Mouse (Mus musculus): Measurements from ENCODE around the gene Glis1. TPM values are rescaled to one million over a fixed set of nuclear protein-coding genes. Genes with fewer than 3 reads are reported as not detected.

Gene Glis1
- polyA plus RNA-seq, 1 experiment from 2014 or later: 2.5 TPM

- Histone ChIP-seq H3K4me1 (no peaks in the 10 kb centered on the region), H3K27me3 (replicated peaks) (no peaks in the 10 kb centered on the region), H3K27ac (no peak overlapping the region), H3K4me3 (no peak overlapping the region), H3K9ac (no peak overlapping the region), H3K9me3 (no peaks in the 10 kb centered on the region), H3K36me3 (replicated peaks) (no peaks in the 10 kb centered on the region), H3K4me2 (no peak overlapping the region)
- ATAC-seq (replicated peaks): no peak
- WGBS: 89% methylated on average over 17 of the region's 17 CpGs
These were observed 24.5 kb downstream of the Glis1 start for GRCm38 (mm10) chr4:107458907-107459306.

DNA sequence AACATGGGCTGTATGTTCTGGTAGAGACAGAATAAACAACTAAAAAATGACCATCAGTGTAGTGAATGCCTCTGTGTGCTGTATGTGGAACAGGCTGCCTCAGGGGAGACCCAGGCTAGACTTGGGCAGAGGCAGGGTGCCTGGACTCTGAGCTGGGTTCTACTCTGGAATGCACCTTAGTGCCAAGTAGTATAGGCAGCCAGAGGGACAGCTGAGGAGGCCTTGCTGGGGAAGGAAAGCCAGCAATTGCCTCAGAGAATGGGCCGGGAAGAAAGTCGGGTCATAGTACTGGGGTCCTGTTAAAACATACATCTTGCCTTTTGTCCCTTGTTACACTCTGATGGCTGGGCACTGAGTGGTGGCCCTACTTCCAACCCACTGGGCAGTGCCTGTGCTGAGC is 25.1 kb downstream of the Glis1 start:
- Histone ChIP-seq H3K4me3 (no peak overlapping the region), H3K27ac (no peak overlapping the region), H3K36me3 (replicated peaks) (no peaks in the 10 kb centered on the region), H3K4me1 (no peaks in the 10 kb centered on the region), H3K9ac (no peak overlapping the region), H3K27me3 (replicated peaks) (no peaks in the 10 kb centered on the region), H3K4me2 (no peak overlapping the region), H3K9me3 (no peaks in the 10 kb centered on the region)
- no peak for ATAC-seq (replicated peaks)
- WGBS: 70% methylated on average over 2 of the region's 2 CpGs

DNA sequence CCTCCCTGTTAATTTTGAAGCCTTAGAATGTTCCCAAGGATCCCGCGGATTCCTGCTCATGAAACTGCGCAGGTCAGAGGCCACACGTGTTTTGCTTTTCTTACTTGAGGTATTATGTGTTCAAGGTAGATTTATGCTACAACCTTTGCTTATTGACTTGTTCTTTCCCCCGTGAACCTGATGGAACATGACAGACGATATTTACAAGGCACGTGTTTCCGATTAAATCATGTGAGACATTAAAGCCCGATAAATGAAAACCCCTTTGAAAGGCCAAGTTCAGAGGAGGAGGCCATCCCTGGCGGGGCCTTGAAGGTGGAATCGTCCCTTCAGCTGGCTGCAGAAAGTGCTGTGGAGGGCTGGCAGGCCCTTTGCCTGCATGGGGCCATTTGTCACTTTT is 26.1 kb downstream of the Glis1 start:
- H3K4me1 ChIP-seq: no peaks in the 10 kb centered on the region
- H3K9ac ChIP-seq: no peak overlapping the region
- H3K27ac ChIP-seq: no peak overlapping the region
- no peaks in the 10 kb centered on the region for H3K9me3 ChIP-seq
- 84% methylated on average over 11 of the region's 11 CpGs for WGBS
- H3K36me3 ChIP-seq (replicated peaks): no peaks in the 10 kb centered on the region
- no peak overlapping the region for H3K4me3 ChIP-seq
- no peaks in the 10 kb centered on the region for H3K27me3 ChIP-seq (replicated peaks)
- no peak overlapping the region for H3K4me2 ChIP-seq
- no peak for ATAC-seq (replicated peaks)

DNA sequence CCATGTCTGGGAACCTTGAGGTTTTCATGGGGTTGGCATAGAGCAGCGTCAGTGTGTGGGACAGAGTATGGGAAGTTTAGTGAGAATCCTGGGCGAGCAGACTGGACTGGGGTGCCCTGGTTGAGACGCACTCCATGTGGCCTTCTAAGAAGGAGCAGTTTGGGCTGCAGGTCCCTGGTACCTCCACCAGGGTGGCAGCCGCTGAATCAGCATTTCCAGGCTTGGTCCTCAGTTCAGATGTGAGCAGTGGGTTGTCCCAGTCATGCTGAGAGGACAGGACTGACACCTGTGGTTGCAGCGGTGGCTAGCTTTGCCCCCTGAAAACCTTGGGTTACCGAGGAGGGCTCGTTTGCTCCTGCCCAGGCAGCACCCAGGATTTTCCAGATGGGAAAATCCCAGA is 33.4 kb downstream of the Glis1 start:
- Histone ChIP-seq H3K9ac (no peak overlapping the region), H3K27me3 (replicated peaks) (no peaks in the 10 kb centered on the region), H3K4me3 (no peak overlapping the region), H3K9me3 (no peaks in the 10 kb centered on the region), H3K4me2 (no peak overlapping the region), H3K36me3 (replicated peaks) (no peaks in the 10 kb centered on the region), H3K27ac (no peak overlapping the region), H3K4me1 (no peaks in the 10 kb centered on the region)
- WGBS: 82% methylated on average over 7 of the region's 7 CpGs
- no peak for ATAC-seq (replicated peaks)

- Histone ChIP-seq H3K4me3 (no peak overlapping the region), H3K9me3 (no peaks in the 10 kb centered on the region), H3K27ac (no peak overlapping the region), H3K27me3 (replicated peaks) (no peaks in the 10 kb centered on the region), H3K36me3 (replicated peaks) (no peaks in the 10 kb centered on the region), H3K9ac (no peak overlapping the region), H3K4me2 (no peak overlapping the region), H3K4me1 (no peaks in the 10 kb centered on the region)
- 59% methylated on average over 13 of the region's 13 CpGs for WGBS
- ATAC-seq (replicated peaks): no peak
These were observed 33.9 kb downstream of the Glis1 start for GRCm38 (mm10) chr4:107468264-107468663.

DNA sequence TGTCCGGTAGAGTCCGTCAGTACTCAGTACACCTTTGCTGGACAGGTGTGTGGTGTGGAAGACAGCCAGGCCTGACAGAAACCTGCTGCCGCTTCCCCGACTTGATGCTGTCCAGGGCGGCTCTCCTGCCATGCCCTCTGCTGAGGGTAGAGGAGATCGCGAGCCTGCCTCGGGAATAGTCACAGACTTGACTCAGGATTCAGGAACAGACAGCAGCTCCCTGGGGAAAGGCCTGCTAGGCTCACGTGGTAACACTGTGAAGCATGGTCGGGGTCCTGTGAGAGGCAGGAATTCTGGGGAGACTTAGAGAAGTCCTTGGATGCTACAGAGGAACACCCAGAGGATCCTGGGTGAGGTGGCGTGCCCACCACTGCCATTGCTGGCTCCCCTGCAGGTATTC is 34.4 kb downstream of the Glis1 start:
- no peak overlapping the region for H3K4me3 ChIP-seq
- ATAC-seq (replicated peaks): no peak
- 76% methylated on average over 11 of the region's 11 CpGs for WGBS
- no peaks in the 10 kb centered on the region for H3K36me3 ChIP-seq (replicated peaks)
- H3K27me3 ChIP-seq (replicated peaks): no peaks in the 10 kb centered on the region
- no peak overlapping the region for H3K27ac ChIP-seq
- H3K4me1 ChIP-seq: no peaks in the 10 kb centered on the region
- no peaks in the 10 kb centered on the region for H3K9me3 ChIP-seq
- H3K4me2 ChIP-seq: no peak overlapping the region
- no peak overlapping the region for H3K9ac ChIP-seq

DNA sequence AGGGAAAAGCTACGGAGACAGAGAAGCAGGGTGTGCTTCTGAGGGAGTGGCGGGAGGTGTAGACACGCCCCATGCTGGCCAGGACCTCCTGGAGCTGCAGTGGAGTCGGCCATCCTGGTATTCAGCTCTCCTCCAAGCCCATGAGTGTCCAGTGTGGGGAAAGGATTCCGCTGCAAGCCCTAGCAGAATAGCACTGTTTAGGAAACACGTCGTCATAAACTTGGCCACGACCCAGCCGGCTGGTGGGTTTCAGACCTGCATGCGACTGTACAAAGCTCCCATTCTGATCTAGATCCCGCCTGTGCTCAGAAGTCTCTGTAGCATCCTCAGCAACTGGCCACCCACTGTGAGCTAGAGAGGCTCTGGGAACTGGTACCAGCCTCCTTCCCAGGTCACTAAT is 41.9 kb downstream of the Glis1 start:
- no peak overlapping the region for H3K27ac ChIP-seq
- H3K27me3 ChIP-seq (replicated peaks): no peaks in the 10 kb centered on the region
- H3K9me3 ChIP-seq: no peaks in the 10 kb centered on the region
- no peak overlapping the region for H3K9ac ChIP-seq
- no peaks in the 10 kb centered on the region for H3K4me1 ChIP-seq
- no peak overlapping the region for H3K4me3 ChIP-seq
- no peak for ATAC-seq (replicated peaks)
- no peaks in the 10 kb centered on the region for H3K36me3 ChIP-seq (replicated peaks)
- 66% methylated on average over 11 of the region's 11 CpGs for WGBS
- no peak overlapping the region for H3K4me2 ChIP-seq

GRCm38 (mm10) chr4:107479015-107479414 is 44.6 kb downstream of the Glis1 start:
- no peak for ATAC-seq (replicated peaks)
- H3K9ac ChIP-seq: no peak overlapping the region
- H3K27me3 ChIP-seq (replicated peaks): no peaks in the 10 kb centered on the region
- H3K4me2 ChIP-seq: no peak overlapping the region
- no peaks in the 10 kb centered on the region for H3K36me3 ChIP-seq (replicated peaks)
- no peaks in the 10 kb centered on the region for H3K4me1 ChIP-seq
- no peaks in the 10 kb centered on the region for H3K9me3 ChIP-seq
- no peak overlapping the region for H3K27ac ChIP-seq
- WGBS: 76% methylated on average over 5 of the region's 5 CpGs
- no peak overlapping the region for H3K4me3 ChIP-seq

DNA sequence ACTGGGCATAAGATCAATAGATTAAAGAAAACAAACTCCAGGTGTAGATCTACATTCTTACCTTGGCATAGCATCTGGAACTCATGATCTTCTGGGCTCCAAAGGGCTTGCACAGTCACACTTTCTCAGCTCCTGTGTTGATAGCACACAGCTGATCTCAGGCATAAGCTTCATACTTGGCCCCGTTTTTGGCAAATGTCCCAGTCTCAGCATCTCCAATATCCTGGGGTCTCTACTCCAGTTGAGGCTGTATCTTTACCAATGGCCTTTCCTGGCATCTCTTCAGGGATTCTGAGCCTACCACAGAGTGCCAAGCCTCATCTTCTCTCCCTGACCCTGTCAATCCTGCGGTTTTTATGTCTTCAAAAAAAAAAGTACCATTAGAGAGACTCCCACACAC is 48.1 kb downstream of the Glis1 start:
- H3K4me1 ChIP-seq: no peaks in the 10 kb centered on the region
- 84% methylated on average over 2 of the region's 2 CpGs for WGBS
- H3K4me3 ChIP-seq: no peak overlapping the region
- no peaks in the 10 kb centered on the region for H3K36me3 ChIP-seq (replicated peaks)
- no peak for ATAC-seq (replicated peaks)
- no peaks in the 10 kb centered on the region for H3K27me3 ChIP-seq (replicated peaks)
- no peaks in the 10 kb centered on the region for H3K9me3 ChIP-seq
- H3K9ac ChIP-seq: no peak overlapping the region
- no peak overlapping the region for H3K27ac ChIP-seq
- no peak overlapping the region for H3K4me2 ChIP-seq

DNA sequence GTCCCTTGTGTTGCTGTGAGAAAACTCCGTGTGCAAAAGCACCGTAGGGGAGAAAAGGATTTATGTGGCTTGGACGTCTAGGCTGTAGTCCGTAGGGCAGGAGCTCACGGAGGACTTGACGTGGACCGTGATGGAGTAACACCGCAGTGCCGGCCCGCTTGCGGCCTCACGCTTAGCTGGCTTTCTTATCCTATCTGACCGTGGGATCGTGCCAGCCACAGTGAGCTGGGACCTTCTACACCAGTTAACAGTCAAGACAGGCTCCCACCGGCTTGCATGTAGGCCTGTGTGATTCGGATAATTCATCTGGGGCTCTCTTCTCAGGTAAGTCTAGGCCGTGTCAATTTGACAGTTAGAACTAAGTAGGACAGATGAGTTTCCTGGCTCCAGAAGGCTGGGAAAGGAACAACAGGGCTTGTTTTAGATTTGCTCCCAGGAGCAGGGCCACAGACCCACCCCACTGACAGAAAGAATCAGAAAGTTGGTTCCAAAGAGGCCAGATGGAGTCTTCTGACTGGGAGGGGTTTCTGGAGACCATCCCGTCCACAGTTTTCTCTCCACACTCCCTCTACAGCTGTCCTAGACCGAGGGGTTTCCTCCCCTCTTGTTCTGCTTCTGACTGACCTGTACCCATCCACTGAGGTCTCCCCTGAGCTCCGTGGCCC is 49.3 kb downstream of the Glis1 start:
- H3K36me3 ChIP-seq (replicated peaks): no peaks in the 10 kb centered on the region
- WGBS: 93% methylated on average over 20 of the region's 20 CpGs
- ATAC-seq (replicated peaks): no peak
- H3K4me1 ChIP-seq: no peaks in the 10 kb centered on the region
- H3K27me3 ChIP-seq (replicated peaks): no peaks in the 10 kb centered on the region
- no peak overlapping the region for H3K4me2 ChIP-seq
- no peaks in the 10 kb centered on the region for H3K9me3 ChIP-seq
- H3K27ac ChIP-seq: no peak overlapping the region
- no peak overlapping the region for H3K9ac ChIP-seq
- no peak overlapping the region for H3K4me3 ChIP-seq

- no peak for ATAC-seq (replicated peaks)
- 80% methylated on average over 4 of the region's 4 CpGs for WGBS
- H3K36me3 ChIP-seq (replicated peaks): no peaks in the 10 kb centered on the region
- no peak overlapping the region for H3K4me2 ChIP-seq
- no peak overlapping the region for H3K9ac ChIP-seq
- H3K4me1 ChIP-seq: no peaks in the 10 kb centered on the region
- no peak overlapping the region for H3K4me3 ChIP-seq
- no peak overlapping the region for H3K27ac ChIP-seq
- no peaks in the 10 kb centered on the region for H3K9me3 ChIP-seq
- H3K27me3 ChIP-seq (replicated peaks): no peaks in the 10 kb centered on the region
These were observed 49.8 kb downstream of the Glis1 start for GRCm38 (mm10) chr4:107484221-107484575.

GRCm38 (mm10) chr4:107485903-107486302 is 51.5 kb downstream of the Glis1 start:
- no peaks in the 10 kb centered on the region for H3K27me3 ChIP-seq (replicated peaks)
- H3K4me3 ChIP-seq: no peak overlapping the region
- H3K4me2 ChIP-seq: no peak overlapping the region
- no peak overlapping the region for H3K9ac ChIP-seq
- no peaks in the 10 kb centered on the region for H3K36me3 ChIP-seq (replicated peaks)
- no peak for ATAC-seq (replicated peaks)
- 59% methylated on average over 5 of the region's 5 CpGs for WGBS
- H3K27ac ChIP-seq: no peak overlapping the region
- no peaks in the 10 kb centered on the region for H3K9me3 ChIP-seq
- H3K4me1 ChIP-seq: no peaks in the 10 kb centered on the region

- H3K9ac ChIP-seq: no peak overlapping the region
- H3K36me3 ChIP-seq (replicated peaks): no peaks in the 10 kb centered on the region
- H3K4me2 ChIP-seq: no peak overlapping the region
- no peak overlapping the region for H3K4me3 ChIP-seq
- H3K27me3 ChIP-seq (replicated peaks): no peaks in the 10 kb centered on the region
- ATAC-seq (replicated peaks): no peak
- no peak overlapping the region for H3K27ac ChIP-seq
- H3K9me3 ChIP-seq: no peaks in the 10 kb centered on the region
- WGBS: 84% methylated on average over 20 of the region's 20 CpGs
- H3K4me1 ChIP-seq: no peaks in the 10 kb centered on the region
These were observed 54.9 kb downstream of the Glis1 start for GRCm38 (mm10) chr4:107489121-107489840.

Measured in midbrain, embryonic 15.5 days (tissue).